Mouse (Mus musculus) cerebellum, adult 2 months (tissue): ENCODE measurements around the gene Car7.
A peak's percentile ranks its signal among the peaks of the same experiment; 100 is the strongest.

ENCODE experiments used
- CTCF ChIP-seq: fragments of 200-500 bp; IDR thresholded peaks from 2 replicates; pipeline ENCODE4 v1.5.1; 2011; ENCODE audit warnings: low read depth, mild to moderate bottlenecking, control low read depth, low read length, moderate library complexity, borderline replicate concordance; ENCODE audit not compliant: insufficient read depth
- POLR2A ChIP-seq: fragments of 200-500 bp; IDR thresholded peaks from 2 replicates; pipeline ENCODE4 v1.6.1; 2011; ENCODE audit warnings: low read length, control low read depth, borderline replicate concordance; ENCODE audit not compliant: insufficient read depth

GRCm38 (mm10) chr8:104509061-104510006 lies 25.2 kb upstream of the Car7 start, which contains the start of gene Terb1:
- TF ChIP-seq POLR2A (0 out of 2 replicates have a peak, but pooled peaks have one; percentile 28), CTCF (no peak)
